Mouse (Mus musculus): ENCODE data around the gene Perp. TPM values are rescaled to one million over a fixed set of nuclear protein-coding genes. Genes with fewer than 3 reads are reported as not detected.

The Perp gene
- total and polyA plus RNA-seq, 2 experiments from 2014 or later = 25.6 to 25.7 TPM

DNA sequence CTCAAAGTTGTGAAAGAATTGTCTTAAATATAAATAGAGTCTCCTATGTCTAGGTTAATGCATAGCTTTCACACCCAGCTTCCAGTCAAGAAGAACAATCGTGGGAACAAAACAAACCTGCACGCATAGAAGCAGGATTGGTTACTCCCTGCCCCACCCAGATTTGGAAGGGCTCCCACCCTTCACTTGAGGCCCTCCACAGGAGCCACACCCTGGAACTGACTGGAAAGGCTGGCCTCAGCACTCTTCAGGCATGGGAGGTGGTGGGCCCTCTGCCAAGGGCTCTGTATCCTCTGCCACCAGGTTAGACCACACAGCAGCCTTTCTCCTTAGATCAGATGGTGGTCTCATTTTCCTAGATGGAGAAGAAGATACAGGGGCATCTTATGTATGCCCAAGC lies 26.2 kb downstream of the Perp start:
- H3K4me2 ChIP-seq (ENCODE audit: low read depth, low read length, poor library complexity, severe bottlenecking) = no peak overlapping the region
- H3K9me3 ChIP-seq (ENCODE audit: low read length) = no peaks in the 10 kb centered on the region
- no peak overlapping the region for H3K4me3 ChIP-seq (ENCODE audit: low read depth, low read length)
- H3K27ac ChIP-seq (ENCODE audit: low read depth, low read length) = no peak overlapping the region
- H3K36me3 ChIP-seq (ENCODE audit: insufficient read depth, low read length) = no peaks in the 10 kb centered on the region
- H3K4me1 ChIP-seq (ENCODE audit: insufficient read depth, low read length) = no peaks in the 10 kb centered on the region
- H3K9ac ChIP-seq (replicated peaks; ENCODE audit: low read length, poor library complexity, severe bottlenecking) = no peak overlapping the region
- 86% methylated on average over 2 of the region's 2 CpGs for WGBS
- ATAC-seq (ENCODE audit: low FRiP score) (no peak), DNase-seq (ENCODE audit: low spot score) (no peak)
- H3K27me3 ChIP-seq (ENCODE audit: insufficient read depth, low read length) = no peaks in the 10 kb centered on the region
- no peak for TF ChIP-seq CTCF (IDR thresholded peaks at IDR 0.05)

DNA sequence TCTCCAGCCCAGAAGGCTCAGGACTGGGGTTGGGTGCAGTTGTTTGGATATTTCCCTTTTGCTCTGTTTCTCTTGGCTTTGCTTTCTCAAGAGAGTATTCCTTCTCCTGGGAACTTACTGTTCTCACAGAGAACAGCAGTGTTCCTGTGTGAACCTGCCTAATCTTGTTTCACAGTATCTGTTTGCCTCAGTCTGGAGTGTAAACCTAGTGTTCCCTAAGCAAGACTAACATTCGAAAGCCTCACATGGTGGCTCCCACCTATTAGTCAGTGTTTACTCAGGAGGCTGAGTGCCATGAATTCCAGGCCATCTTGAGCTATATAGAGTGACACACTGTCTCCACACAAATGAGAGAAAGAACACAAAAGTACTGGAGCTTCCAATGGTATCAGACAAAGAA lies 31.4 kb downstream of the Perp start:
- DNase-seq (ENCODE audit: low spot score) (no peak), ATAC-seq (ENCODE audit: low FRiP score) (no peak)
- Histone ChIP-seq H3K4me3 (ENCODE audit: low read depth, low read length) (no peak overlapping the region), H3K4me1 (ENCODE audit: insufficient read depth, low read length) (no peaks in the 10 kb centered on the region), H3K27ac (ENCODE audit: low read depth, low read length) (peak overlapping the region; percentile 18; the same call in 1 of the 2 replicates), H3K4me2 (ENCODE audit: low read depth, low read length, poor library complexity, severe bottlenecking) (no peak overlapping the region), H3K27me3 (ENCODE audit: insufficient read depth, low read length) (no peaks in the 10 kb centered on the region), H3K36me3 (ENCODE audit: insufficient read depth, low read length) (no peaks in the 10 kb centered on the region), H3K9me3 (ENCODE audit: low read length) (no peaks in the 10 kb centered on the region), H3K9ac (replicated peaks; ENCODE audit: low read length, poor library complexity, severe bottlenecking) (no peak overlapping the region)
- WGBS = 34% methylated on average over 1 of the region's 1 CpGs
- no peak for TF ChIP-seq CTCF (IDR thresholded peaks at IDR 0.05)

DNA sequence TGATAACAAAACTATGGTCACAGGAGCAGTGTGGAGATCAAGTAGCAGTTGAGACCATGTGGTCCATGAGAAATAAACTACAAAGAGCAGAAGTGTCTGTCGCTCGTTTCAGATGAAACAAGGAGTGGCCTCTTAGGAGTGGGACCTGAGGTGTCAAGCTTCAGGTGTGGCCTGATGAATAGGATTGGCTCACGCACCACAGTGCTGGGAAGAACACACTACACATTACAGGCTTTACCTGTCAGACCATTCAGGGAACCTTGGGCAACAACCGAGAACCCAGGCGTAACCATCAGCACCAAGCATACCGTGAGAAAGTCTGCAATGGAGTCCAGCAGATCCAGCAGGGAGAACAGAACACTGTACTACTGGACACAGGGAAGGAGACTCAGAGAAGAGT lies 33.3 kb downstream of the Perp start:
- Histone ChIP-seq H3K27me3 (ENCODE audit: insufficient read depth, low read length) (no peaks in the 10 kb centered on the region), H3K9ac (replicated peaks; ENCODE audit: low read length, poor library complexity, severe bottlenecking) (no peak overlapping the region), H3K36me3 (ENCODE audit: insufficient read depth, low read length) (no peaks in the 10 kb centered on the region), H3K4me1 (ENCODE audit: insufficient read depth, low read length) (no peaks in the 10 kb centered on the region), H3K4me3 (ENCODE audit: low read depth, low read length) (no peak overlapping the region), H3K9me3 (ENCODE audit: low read length) (no peaks in the 10 kb centered on the region), H3K27ac (ENCODE audit: low read depth, low read length) (no peak overlapping the region), H3K4me2 (ENCODE audit: low read depth, low read length, poor library complexity, severe bottlenecking) (no peak overlapping the region)
- TF ChIP-seq CTCF (IDR thresholded peaks at IDR 0.05) = no peak
- WGBS = 96% methylated on average over 6 of the region's 6 CpGs
- ATAC-seq (ENCODE audit: low FRiP score) (no peak), DNase-seq (ENCODE audit: low spot score) (no peak)

DNA sequence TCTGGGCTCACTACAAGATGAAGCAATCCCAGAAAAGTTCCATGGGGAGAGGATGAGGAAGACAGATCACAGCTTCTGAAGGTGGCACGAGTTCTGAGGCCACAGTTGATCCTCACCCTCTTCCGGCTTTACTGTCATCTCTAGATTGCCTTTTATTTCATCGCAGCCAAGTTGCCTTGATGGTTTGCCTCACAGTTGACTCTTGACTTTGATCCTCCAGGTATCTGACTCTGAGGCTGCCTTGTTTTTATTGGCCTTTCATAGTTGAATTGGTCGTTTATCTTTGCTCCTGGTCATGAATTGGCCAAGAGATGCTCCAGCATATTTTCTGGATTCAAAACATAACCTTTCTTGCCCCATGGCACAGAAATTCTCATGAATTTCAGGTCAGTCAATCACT lies 34.3 kb downstream of the Perp start:
- Histone ChIP-seq H3K27me3 (ENCODE audit: insufficient read depth, low read length) (no peaks in the 10 kb centered on the region), H3K36me3 (ENCODE audit: insufficient read depth, low read length) (no peaks in the 10 kb centered on the region), H3K4me1 (ENCODE audit: insufficient read depth, low read length) (no peaks in the 10 kb centered on the region), H3K4me2 (ENCODE audit: low read depth, low read length, poor library complexity, severe bottlenecking) (no peak overlapping the region), H3K4me3 (ENCODE audit: low read depth, low read length) (no peak overlapping the region), H3K27ac (ENCODE audit: low read depth, low read length) (no peak overlapping the region), H3K9me3 (ENCODE audit: low read length) (no peaks in the 10 kb centered on the region), H3K9ac (replicated peaks; ENCODE audit: low read length, poor library complexity, severe bottlenecking) (no peak overlapping the region)
- WGBS = 81% methylated on average over 4 of the region's 4 CpGs
- ATAC-seq (ENCODE audit: low FRiP score) (no peak), DNase-seq (ENCODE audit: low spot score) (no peak)
- TF ChIP-seq CTCF (IDR thresholded peaks at IDR 0.05) = no peak

DNA sequence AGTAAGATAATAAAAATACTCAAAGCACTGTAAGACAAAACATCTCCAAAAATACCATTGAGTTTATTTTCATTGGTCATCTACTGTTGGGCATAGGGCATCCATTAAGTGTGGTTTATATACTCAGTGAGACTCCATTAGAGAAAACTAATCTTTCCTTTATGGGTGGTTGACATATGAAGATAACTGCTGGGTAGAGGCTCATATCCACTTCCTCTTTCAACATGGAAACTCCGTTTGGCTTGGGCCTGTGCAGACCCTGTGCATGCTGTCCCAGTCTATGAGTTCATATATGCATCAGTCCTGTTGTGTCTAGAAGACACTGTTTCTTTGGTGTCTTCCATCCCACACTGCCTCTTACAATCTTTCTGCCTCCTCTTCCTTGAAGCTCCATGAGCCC lies 34.9 kb downstream of the Perp start:
- Histone ChIP-seq H3K27ac (ENCODE audit: low read depth, low read length) (no peak overlapping the region), H3K9me3 (ENCODE audit: low read length) (no peaks in the 10 kb centered on the region), H3K4me2 (ENCODE audit: low read depth, low read length, poor library complexity, severe bottlenecking) (no peak overlapping the region), H3K4me1 (ENCODE audit: insufficient read depth, low read length) (no peaks in the 10 kb centered on the region), H3K9ac (replicated peaks; ENCODE audit: low read length, poor library complexity, severe bottlenecking) (no peak overlapping the region), H3K36me3 (ENCODE audit: insufficient read depth, low read length) (no peaks in the 10 kb centered on the region), H3K4me3 (ENCODE audit: low read depth, low read length) (no peak overlapping the region), H3K27me3 (ENCODE audit: insufficient read depth, low read length) (no peaks in the 10 kb centered on the region)
- no peak for TF ChIP-seq CTCF (IDR thresholded peaks at IDR 0.05)
- ATAC-seq (ENCODE audit: low FRiP score) = no peak
- 79% methylated on average over 1 of the region's 1 CpGs for WGBS
- DNase-seq (ENCODE audit: low spot score) = no peak

DNA sequence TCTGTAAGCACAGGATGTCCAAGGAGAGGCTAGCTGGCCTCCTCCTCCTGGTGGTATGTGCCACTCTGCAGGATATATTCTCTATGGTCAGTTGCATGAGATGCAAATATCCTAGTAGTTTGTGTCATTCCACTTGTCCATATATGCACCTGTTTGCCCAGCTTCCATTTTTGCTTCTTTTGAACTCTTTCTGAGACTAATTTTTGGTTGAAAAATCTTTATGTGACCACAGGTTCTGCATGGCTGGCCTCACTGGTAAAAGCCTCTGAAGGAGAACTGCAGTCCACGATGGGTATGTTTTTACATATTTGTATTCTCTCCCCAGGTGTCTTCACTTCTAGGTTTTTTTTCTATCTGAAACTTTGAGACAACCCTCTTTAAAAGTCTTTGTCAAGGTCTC lies 37.4 kb downstream of the Perp start:
- Histone ChIP-seq H3K4me2 (ENCODE audit: low read depth, low read length, poor library complexity, severe bottlenecking) (no peak overlapping the region), H3K36me3 (ENCODE audit: insufficient read depth, low read length) (no peaks in the 10 kb centered on the region), H3K27ac (ENCODE audit: low read depth, low read length) (no peak overlapping the region), H3K9ac (replicated peaks; ENCODE audit: low read length, poor library complexity, severe bottlenecking) (no peak overlapping the region), H3K4me3 (ENCODE audit: low read depth, low read length) (no peak overlapping the region), H3K27me3 (ENCODE audit: insufficient read depth, low read length) (no peaks in the 10 kb centered on the region), H3K4me1 (ENCODE audit: insufficient read depth, low read length) (no peaks in the 10 kb centered on the region), H3K9me3 (ENCODE audit: low read length) (no peaks in the 10 kb centered on the region)
- WGBS = 89% methylated on average over 1 of the region's 1 CpGs
- ATAC-seq (ENCODE audit: low FRiP score) (no peak), DNase-seq (ENCODE audit: low spot score) (no peak)
- no peak for TF ChIP-seq CTCF (IDR thresholded peaks at IDR 0.05)

Measured in midbrain, postnatal 0 days (tissue).